Mouse (Mus musculus): ENCODE measurements around the gene Pamr1.
A peak's percentile ranks its signal among the peaks of the same experiment; 100 is the strongest.

Pamr1 gene

DNA sequence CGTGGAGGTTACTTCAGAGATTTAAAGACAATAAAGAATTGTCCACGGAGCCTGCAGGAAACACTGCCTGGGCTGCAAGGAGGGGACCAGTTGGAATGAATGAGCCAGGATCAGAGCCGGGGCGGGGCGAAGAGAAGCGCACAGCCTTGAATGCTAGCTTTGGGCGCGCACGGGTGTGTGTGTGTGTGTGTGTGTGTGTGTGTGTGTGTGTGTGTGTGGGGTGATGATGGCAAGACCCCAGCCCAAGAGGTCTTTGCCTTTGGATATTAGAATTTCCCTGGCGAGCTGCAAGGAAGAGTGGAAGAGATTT is 109.7 kb downstream of the Pamr1 start:
- no peak for DNase-seq (ENCODE audit: extremely low spot score)

DNA sequence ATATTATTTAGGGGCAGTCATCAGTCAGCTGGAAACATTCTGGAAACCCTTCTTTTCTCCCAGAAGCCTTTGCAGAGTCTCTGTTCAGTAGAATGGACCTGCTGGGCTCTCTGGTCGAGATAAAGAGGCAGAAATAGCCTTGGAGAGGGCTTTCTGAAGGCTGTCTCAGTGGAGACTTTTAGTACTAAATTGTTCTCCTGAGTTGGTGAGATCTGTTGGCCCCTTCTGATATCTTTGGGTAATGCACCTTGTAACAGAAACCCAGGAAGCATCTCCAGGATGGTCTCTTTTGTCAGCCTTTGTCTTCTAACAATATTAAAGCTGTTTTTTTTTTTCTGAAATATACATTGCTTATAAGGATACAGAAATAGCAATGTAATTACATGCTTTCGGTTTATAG is 111.2 kb downstream of the Pamr1 start:
- no peak for DNase-seq (ENCODE audit: extremely low spot score)

DNA sequence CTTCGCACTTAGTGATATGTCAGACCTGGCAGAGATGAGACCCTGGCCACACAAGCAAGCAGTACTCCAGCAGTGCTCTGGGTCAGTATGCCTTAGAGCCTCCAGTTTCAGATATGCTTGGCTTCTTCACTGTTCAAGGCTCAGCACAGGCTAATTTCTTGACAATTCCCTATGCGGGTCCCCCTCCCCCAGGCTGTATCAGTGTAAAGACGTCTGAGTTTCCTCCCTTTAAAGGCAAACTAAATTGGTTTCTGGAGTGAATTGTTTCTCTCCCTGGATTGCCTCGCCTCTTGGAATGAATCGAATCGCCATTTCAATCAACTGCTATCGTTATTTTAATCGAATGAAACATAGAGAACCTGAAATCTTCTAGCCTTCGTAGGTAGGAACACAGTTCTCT is 113.1 kb downstream of the Pamr1 start:
- no peak for DNase-seq (ENCODE audit: extremely low spot score)

DNA sequence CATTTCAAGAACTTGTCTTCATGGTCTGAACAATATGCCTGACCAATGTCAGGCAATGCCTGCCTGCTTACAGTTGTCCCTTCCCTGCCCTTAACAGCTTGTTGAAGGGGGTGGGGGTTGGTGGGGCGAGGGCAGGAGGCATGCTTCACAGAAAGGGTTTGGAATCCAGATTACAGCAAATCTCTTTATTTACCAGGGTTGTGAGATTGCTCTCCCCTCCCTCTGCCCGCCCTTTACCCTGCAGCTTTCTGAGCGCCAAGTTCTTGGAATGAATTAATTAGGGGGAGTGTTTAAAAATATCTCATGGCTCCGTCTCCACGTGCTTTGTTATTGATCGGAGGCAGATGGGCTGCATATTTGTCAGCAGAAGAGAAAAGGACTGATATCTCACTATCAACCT is 113.5 kb downstream of the Pamr1 start:
- no peak for DNase-seq (ENCODE audit: extremely low spot score)

DNA sequence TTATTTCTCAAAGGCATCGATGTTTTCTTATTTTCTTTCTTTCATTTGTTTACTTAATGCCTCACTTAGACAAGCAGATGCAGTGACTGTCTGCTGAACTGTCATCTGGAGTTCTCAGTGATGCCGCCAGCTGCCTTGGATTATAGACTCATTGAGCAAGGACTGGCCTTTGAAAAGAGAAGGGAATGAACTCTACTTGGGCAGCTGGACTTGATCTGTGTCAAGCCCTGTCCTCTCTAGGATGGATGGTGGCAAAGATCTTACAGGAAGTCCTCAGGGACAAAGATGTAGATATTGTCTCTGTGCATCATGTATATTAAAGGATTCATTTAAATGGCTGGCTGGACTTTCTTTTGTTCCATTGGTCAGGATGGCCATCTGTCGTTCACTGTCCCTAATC is 114.1 kb downstream of the Pamr1 start:
- DNase-seq (ENCODE audit: extremely low spot score), result no peak

DNA sequence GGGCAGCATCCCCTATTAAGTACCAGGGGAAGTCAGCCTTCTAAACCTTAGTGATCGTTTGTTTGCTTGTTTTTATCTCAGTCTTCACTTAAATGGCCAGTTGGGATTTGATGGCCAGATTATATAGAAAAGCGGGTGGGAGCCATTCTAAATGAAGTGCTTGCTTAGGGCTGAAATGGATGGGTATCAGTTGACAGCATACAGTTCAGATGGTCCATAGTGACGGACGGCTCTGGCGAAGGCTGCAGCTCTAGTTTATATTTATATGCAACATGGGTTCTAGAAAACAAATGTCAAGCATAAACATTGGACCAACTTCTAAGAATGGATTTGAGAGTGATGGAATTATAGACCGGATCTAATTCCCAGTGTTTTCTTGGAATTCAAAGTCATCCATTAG is 118.2 kb downstream of the Pamr1 start:
- DNase-seq (ENCODE audit: extremely low spot score), result no peak

DNA sequence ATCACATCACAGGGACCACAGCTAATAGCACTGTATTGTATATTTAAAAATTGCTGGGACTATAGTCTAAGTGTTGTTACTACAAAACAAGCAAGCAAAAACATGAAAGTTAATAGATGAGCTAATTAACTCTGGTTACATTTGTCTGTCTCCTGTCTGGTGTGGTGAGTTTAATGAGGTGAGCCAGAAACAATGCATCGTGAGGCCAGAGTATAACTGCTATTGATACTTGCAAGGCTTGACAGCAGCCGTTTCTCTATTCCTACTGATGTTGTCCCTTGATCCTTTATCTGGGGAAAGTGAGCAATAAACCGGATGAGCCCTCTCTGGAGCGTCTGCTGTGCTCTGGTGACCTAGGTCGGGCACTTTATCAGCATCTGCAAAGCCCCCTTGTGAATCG is 119.8 kb downstream of the Pamr1 start:
- no peak for DNase-seq (ENCODE audit: extremely low spot score)

DNA sequence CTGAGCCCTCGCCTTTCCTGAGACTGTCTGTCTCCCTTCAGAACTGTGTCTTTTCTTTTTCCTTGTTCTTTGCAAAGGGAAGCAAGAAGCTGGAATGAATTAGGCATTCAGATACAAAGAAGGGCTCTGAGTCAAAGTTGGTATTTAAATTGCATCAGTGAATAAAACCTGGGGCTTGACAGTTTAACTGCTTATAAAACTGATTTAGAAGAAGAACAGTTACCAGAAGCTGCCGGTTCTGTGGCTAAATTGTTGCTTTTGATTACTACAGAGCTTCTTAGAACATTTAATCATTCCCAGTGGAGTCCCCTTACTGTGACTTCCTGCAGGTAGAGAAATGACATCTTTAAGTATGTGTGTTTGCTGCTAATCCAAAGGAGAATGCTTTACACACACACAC is 124.8 kb downstream of the Pamr1 start:
- DNase-seq (ENCODE audit: extremely low spot score), result no peak

DNA sequence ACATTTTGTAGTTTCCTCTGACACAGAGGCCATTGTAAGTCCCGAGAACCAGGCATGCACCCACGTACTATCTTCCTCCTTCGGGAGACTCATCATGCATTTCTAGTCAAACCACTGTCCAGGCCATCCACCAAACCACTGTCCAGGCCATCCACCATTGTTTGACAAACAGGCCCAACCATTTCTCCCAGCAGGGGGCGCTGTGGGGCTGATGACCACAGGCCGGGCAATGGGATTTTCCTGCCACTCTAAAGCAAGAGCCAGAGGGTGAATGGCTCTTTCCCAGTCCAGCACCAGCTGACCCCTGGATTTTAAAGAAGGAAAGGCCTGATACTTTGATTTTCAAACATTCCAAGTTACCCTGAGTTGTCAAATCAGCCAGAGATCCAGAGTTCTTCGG is 125.5 kb downstream of the Pamr1 start:
- DNase-seq (ENCODE audit: extremely low spot score), result peak; percentile 57

DNA sequence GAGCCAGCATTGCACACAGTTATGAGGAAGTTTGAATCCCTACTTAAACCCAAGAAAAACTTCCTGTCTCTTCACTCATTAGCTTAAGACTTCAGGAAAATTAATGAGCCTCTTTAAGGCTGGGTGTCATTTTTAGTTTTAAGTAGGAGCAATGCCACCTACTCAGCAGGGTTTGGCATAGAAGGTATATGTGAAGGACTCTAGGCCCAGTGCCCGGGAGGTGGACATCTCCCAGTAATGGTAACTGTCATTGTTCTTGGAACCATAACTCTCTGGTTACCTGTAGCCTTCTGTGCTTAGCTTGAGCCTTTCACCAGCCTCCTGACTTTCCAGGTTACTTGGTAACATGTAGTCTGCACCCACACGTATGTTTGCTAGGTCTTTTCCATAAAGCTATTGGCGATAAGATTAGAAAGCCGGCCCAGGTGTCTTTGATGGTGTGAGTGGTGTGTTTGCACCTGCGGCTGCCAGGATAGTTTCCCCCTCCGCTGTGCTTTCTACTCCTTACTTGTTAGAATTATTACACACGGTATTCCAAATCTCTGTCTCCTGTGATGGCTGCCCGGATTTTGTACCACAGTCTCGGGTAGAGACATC is 127.0 kb downstream of the Pamr1 start:
- DNase-seq (ENCODE audit: extremely low spot score), result no peak

DNA sequence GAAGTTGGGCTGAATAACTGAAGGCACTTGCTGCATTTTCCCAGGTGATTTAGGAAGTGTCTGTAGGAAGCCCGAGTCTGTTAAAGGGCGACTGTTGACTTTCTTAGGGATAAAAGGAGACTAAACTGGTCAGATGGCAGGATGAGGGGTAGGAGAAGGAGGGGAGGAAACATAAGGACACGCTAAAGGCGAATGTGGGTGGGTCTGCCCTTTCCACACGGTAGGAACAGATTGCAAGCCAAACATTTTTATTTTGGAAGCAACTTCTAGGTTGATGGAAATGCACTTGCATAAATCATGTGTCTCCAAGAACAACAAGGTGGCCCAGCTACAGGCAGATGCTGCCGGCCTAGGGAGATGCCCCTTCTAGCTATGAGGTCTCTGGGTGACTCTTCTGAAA is 127.6 kb downstream of the Pamr1 start:
- no peak for DNase-seq (ENCODE audit: extremely low spot score)

DNA sequence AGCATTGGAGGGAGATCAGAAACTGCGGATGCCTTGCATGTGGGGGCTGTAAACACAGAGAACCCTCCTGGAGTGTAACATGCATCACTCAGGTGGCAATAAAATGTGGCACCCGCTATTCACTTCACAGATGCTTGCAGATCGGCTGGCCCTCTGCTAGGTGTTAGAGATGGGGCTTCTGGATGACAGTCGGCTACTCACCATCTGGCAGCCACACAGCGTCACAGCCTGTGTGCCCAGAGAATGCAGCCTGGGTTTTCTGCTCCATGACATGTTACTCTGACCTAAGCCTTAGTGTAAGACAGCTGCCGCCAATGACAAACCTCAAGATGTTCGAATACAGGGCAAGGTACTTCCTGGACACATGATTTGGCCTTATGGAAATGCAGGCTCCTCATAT is 131.5 kb downstream of the Pamr1 start:
- DNase-seq (ENCODE audit: extremely low spot score), result no peak

DNA sequence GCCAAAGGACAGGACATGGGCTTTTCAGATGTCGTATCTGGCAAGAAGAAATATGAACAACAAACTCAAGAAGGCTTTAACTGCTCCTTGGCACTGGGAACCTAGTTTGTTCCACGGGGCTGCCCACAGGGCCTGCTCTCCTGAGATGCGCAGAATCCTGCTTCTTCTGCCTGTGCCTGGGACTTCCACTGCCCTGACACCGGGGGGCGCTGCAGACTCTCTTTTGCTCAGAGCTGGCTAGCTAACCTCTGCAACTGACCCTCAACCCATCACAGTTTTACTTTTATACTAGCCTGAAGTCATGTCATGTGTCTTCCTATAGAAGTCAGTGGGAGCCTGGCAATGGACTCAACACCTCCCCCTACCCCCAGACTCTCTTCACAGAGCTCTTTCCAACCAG is 132.4 kb downstream of the Pamr1 start:
- peak; percentile 45 for DNase-seq (ENCODE audit: extremely low spot score)

DNA sequence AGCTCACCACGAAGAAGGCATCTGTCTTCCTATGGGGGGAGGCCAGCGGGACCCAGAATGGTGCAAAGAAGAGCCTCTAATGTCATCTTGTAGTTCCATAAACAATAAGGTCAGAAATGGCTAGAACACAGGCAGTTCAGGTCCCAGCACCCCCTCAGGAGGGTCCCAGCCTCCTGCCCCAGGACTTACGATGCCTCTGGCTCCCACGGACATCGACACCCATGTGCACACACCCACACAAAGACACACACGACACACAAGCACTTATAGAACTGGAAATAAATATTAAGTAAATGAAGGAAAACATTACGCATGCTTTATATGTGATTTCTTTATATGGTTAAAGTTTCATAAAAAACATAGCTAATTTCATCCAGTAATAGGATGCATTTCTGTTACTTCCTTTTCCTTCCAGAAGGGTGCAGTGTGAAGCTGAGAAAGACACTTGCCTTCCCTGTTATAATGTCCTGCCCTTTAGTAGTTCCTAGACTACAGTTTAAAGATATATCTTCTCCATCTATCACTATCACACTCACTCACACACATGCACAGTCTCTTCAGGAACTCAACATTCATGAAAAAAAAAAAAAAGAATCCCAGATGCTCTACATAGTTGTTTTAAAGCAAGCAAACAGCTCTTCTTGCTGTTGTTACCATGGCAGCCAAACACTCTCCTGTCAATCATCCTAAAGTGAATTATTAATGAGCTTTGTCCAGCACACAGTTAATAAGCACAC is 135.7 kb downstream of the Pamr1 start:
- DNase-seq (ENCODE audit: extremely low spot score), result no peak

DNA sequence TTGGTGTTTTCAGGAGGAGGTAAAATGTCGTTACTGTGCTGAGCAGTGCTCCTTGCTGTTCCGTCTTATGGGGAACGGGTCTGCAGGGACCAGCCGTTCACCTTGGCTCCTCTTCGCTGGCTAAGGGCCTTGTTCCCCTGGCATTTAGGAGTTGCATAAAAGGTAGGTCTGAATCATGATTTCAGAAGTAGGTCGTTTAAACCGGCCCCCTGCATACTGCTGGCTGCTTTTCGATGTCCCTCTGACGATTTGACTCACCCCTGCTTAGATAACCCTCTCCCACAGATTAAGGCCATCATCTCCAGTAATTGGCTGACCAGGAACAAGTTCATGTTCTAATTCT is 136.3 kb downstream of the Pamr1 start:
- DNase-seq (ENCODE audit: extremely low spot score), result no peak

All from embryo, embryonic 9.5 days (tissue).